Mouse (Mus musculus) bone marrow, adult 2 months (tissue): Measurements from ENCODE around the gene Bdh2. TPM values are rescaled to one million over a fixed set of nuclear protein-coding genes. Genes with fewer than 3 reads are reported as not detected.

Experiments
- H3K27ac ChIP-seq: fragments of 200-500 bp; 2 replicates; pipeline ENCODE4 v1.5.1; 2012; ENCODE audit warnings: low read depth, mild to moderate bottlenecking, control low read depth, inconsistent platforms, low read length; ENCODE audit not compliant: control insufficient read depth, poor library complexity, insufficient read depth
- H3K4me1 ChIP-seq: fragments of 200-500 bp; 2 replicates; pipeline ENCODE4 v1.6.1; 2011; ENCODE audit warnings: low read length; ENCODE audit not compliant: control insufficient read depth, insufficient read depth
- H3K4me3 ChIP-seq: fragments of 200-500 bp; replicated peaks from 2 replicates; pipeline ENCODE3; 2011; ENCODE audit warnings: mild to moderate bottlenecking, low read depth, low read length, control low read depth; ENCODE audit not compliant: control insufficient read depth
- CTCF ChIP-seq: fragments of 200-500 bp; IDR thresholded peaks from 2 replicates; pipeline ENCODE4 v1.5.1; 2011; ENCODE audit warnings: low read length, control low read depth; ENCODE audit not compliant: control insufficient read depth, insufficient read depth
- POLR2A ChIP-seq: fragments of 200-500 bp; IDR thresholded peaks from 2 replicates; pipeline ENCODE4 v1.6.1; 2011; ENCODE audit warnings: low read depth, mild to moderate bottlenecking, control low read depth, low read length, borderline replicate concordance; ENCODE audit not compliant: control insufficient read depth
- WGBS: fragments of 180-500 bp; shearing (Covaris S2); methylation state at CpG from one replicate; pipeline ENCODE4 v1.1.7; 2018; 5-methylcytosine and 5-hydroxymethylcytosine counted together
- polyA plus RNA-seq: library from polyadenylated mRNA; stranded (reverse); fragments of >200 nt; gene quantifications from 2 replicates; pipeline ENCODE4 v1.2.4, GENCODE M21; 2011; ENCODE audit warnings: low replicate concordance; ENCODE audit not compliant: missing spikeins, insufficient read depth, insufficient read length

Gene Bdh2
- polyA plus RNA-seq, 1 experiment = 2.2 TPM

GRCm38 (mm10) chr3:135304566-135304965 is 23.5 kb downstream of the Bdh2 start:
- no peak for TF ChIP-seq POLR2A
- no peak for TF ChIP-seq CTCF
- Histone ChIP-seq H3K4me1 (no peaks in the 10 kb centered on the region), H3K4me3 (no peak overlapping the region), H3K27ac (no peak overlapping the region)
- WGBS = 71% methylated on average over 9 of the region's 9 CpGs

- H3K27ac ChIP-seq = no peak within 1 kb of the TSS
- H3K4me1 ChIP-seq = no peaks in the 10 kb centered on the region
- WGBS = 12% methylated on average over 28 of the region's 28 CpGs
- TF ChIP-seq CTCF (no peak), POLR2A (no peak)
- H3K4me3 ChIP-seq = no peak within 1 kb of the TSS
Observed at GRCm38 (mm10) chr3:135307411-135308259, 26.6 kb downstream of the Bdh2 start, which contains the start of gene Slc9b2. TSS of gene Slc9b2 (plus strand) at chr3:135307700.

- WGBS = 45% methylated on average over 2 of the region's 2 CpGs
- H3K4me3 ChIP-seq = no peak overlapping the region
- no peak for TF ChIP-seq CTCF
- no peak for TF ChIP-seq POLR2A
- no peak overlapping the region for H3K27ac ChIP-seq
- H3K4me1 ChIP-seq = no peaks in the 10 kb centered on the region
Observed at GRCm38 (mm10) chr3:135312916-135313491, 32.0 kb downstream of the Bdh2 start.

- TF ChIP-seq POLR2A (no peak), CTCF (no peak)
- no peaks in the 10 kb centered on the region for H3K4me1 ChIP-seq
- WGBS = 75% methylated on average over 2 of the region's 2 CpGs
Observed at GRCm38 (mm10) chr3:135313727-135314126, 32.7 kb downstream of the Bdh2 start.

GRCm38 (mm10) chr3:135314811-135315210 is 33.8 kb downstream of the Bdh2 start:
- TF ChIP-seq POLR2A (no peak), CTCF (no peak)
- Histone ChIP-seq H3K4me1 (no peaks in the 10 kb centered on the region), H3K27ac (no peak overlapping the region), H3K4me3 (no peak overlapping the region)
- WGBS = 82% methylated on average over 2 of the region's 2 CpGs

More at GRCm38 (mm10) chr3:135313727-135314126, 32.7 kb downstream of the Bdh2 start:
- no peak overlapping the region for H3K27ac ChIP-seq
- H3K4me3 ChIP-seq = no peak overlapping the region

DNA sequence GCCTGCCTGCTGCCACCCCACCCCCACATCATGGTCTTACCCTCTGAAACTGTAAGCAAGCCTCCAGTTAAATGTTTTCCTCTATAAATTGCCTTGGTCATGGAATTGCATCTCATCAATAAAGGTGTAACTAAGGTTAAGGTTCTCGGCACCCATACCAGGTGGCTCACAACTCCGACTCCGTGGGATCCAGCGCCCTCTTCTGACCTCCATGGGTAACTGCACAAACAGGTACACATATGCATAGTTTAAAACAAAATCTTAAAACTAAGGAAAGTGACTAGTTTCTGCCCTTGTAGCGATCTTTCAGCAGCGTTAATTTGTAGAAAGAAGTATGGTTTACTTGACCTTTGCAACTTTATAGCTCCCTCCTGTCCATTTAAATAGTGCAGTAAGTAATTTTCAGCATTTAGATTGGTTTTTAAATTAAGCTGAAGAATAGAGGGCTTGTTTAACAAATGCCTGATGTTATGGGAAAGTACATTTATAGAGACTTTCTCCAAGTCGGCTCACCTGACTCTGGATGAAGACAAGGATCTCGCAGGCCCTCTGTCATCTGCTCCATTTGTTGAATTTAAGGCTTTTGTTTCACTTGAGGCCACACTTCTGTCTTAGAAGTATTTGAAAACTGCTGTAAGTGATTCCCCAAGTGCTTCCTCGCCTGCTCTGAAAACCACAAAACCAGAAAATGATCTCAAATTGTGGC is 34.9 kb downstream of the Bdh2 start:
- TF ChIP-seq CTCF = no peak
- TF ChIP-seq POLR2A = no peak
- no peak overlapping the region for H3K4me3 ChIP-seq

GRCm38 (mm10) chr3:135318331-135318730 is 37.3 kb downstream of the Bdh2 start:
- Histone ChIP-seq H3K4me1 (no peaks in the 10 kb centered on the region), H3K4me3 (no peak overlapping the region), H3K27ac (no peak overlapping the region)
- WGBS = 81% methylated on average over 11 of the region's 11 CpGs
- TF ChIP-seq POLR2A = no peak
- TF ChIP-seq CTCF = no peak

More for the DNA sequence above, 34.9 kb downstream of the Bdh2 start:
- WGBS = 83% methylated on average over 9 of the region's 9 CpGs
- Histone ChIP-seq H3K4me1 (no peaks in the 10 kb centered on the region), H3K27ac (no peak overlapping the region)

DNA sequence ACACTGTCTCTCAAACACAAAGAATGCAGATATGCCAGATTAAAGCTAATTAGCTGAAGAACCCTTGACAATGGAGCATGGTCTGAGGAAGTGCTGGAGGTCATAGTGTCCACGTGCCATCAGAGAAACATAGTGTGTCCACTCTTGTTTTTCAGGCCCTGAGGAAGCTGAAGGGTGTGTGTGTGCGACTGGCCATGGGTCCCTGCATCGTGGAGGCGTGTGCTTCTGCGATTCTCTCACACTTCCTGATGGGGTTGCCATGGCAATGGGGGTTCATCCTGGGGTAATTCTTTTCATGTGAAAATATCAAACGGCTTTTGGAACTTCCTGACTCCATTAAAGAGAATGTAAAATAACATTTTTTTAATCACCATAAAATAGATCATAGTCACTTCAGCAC is 43.3 kb downstream of the Bdh2 start:
- 27% methylated on average over 6 of the region's 6 CpGs for WGBS
- Histone ChIP-seq H3K27ac (no peak overlapping the region), H3K4me3 (no peak overlapping the region), H3K4me1 (no peaks in the 10 kb centered on the region)
- no peak for TF ChIP-seq CTCF
- no peak for TF ChIP-seq POLR2A
